Mouse (Mus musculus) large intestine, adult 2 months (tissue): ENCODE measurements around the gene Fam118b. TPM values are rescaled to one million over a fixed set of nuclear protein-coding genes. Genes with fewer than 3 reads are reported as not detected.

ENCODE experiments used
- DNase-seq: peaks from one replicate; pipeline ENCODE4 v3.0.0-alpha.2; 2012; ENCODE audit warnings: low read depth, low spot score
- WGBS: fragments of 180-500 bp; shearing (Covaris S2); methylation state at CpG from one replicate; pipeline ENCODE4 v1.1.7; 2018; 5-methylcytosine and 5-hydroxymethylcytosine counted together
- polyA plus RNA-seq: library from polyadenylated mRNA; depleted of rRNA; stranded (reverse); fragments of >200 nt; gene quantifications from 2 replicates; pipeline ENCODE4 v1.2.3, GENCODE M21; 2012

Fam118b gene
- polyA plus RNA-seq, 1 experiment: 43.0 TPM

DNA sequence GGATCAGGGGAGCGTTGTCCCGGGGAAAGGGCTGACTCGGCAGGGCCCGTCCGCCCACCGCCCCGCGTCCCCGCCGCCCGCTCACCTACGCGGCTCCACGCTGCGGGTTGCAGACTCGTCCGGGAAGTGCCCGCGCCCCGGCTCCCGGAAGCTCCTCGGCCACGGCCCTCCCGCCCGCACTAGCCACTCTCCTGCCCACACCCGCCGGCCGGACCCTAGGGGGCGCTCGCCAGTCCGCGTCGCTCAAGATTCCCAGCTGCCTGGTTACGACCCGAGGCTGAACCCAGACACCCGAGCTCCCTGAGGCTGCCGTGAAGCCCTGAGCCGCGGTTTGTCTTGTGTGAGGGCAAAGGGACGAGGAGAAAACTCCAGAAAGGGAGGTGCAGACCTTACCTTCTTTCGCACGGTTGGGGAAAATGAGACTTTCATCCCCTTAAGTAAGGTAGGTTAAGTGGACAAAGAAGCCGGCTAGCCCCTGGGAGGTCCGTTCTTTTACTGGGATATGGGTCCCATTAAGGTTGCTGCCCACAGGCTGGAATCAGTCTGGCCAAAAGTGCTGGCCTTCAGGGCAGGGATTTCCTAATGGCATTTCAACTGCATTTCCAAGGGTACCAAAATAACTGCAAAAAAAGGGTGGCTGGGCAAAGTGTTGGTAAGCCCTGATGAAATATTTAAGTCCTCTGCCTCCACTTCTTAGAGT is 67.7 kb downstream of the Fam118b start, which contains the start of the genes Srpr and Tirap:
TSS of gene Srpr (plus strand) at position 404 of the 700 bp plus-strand sequence.
TSS of gene Tirap (minus strand) at position 520 of the 700 bp plus-strand sequence.
- WGBS: 1% methylated on average over 44 of the region's 44 CpGs

DNA sequence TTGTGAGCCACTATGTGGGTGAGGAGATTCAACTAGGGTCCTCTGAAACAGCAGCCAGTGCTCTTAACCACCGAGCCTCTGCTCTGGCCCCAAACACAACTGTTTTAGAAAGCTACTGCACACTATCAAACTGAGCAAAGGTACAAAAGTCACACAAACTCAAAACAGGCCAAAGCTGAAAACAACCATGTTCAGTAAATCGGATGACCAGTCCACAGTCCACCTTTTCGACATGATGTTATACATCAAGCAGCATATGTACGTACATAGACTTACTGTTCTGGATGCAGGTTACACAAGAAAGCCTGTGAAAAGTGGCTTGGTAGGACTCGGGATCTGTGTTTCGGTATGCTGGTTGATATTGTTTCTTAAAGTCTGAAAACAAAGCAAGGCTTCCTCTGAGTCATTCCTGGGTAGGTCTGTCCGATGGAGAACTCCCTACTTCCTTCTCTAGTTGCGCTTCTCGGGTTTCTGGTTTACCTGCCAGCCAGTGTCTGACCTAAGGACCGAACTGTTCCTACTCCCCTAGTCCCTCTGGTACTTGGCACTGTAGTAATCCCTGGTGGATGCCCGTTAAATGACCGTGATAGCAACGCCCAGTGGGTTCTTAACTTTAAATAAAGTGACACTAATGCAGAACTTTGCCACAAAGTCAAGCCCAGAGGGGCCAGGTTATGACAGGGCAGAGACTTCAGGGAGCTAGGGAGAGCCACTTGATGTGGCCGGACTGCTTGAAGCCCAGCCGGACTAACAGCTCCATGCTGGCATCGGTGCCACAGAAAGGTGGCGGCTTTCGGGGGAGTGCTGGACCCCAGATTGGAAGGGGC is 68.4 kb downstream of the Fam118b start:
- 12% methylated on average over 18 of the region's 18 CpGs for WGBS
- DNase-seq: peak; percentile 39

More for the DNA sequence above, 67.7 kb downstream of the Fam118b start, which contains the start of the genes Srpr and Tirap:
- peak; percentile 70 for DNase-seq

DNA sequence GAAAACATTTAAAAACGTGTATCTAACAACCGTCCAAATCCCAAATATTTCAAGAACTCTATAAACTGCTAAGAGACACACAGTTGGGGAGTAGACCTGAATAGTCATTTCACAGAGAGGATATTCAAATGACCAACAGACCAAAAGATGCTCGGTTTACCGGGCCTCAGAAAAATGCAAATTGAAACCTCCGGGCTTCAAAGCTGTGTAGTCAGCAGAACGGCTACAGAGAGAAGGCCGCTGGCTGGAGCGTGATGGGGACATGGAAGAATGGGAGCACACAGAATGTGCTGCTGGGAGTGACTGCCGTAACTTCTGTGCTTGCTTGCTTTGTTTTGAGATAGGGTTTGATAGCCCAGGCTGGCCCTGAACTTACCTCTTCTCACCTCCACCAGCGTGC is 69.3 kb downstream of the Fam118b start:
- DNase-seq: no peak
- 87% methylated on average over 10 of the region's 10 CpGs for WGBS

DNA sequence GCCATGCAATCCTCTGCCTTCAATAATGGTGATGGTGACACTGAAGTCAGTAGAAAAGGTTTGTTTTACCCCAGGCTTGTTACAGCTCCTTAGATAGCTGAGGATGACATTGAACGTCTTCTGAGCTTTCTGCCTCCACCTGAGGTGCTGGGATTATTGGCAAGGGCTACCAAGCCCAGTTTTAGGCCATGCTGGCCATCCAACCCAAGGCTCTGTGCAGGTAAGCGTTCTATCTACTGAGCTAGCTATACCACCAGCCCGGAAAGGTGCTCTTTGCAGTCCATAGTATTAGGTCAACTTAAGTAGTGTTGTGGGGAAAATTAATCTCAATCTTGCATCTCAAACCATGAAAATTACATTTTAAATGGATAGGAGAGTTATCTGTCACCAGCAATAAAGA is 70.0 kb downstream of the Fam118b start:
- WGBS: 89% methylated on average over 3 of the region's 3 CpGs
- DNase-seq: no peak

DNA sequence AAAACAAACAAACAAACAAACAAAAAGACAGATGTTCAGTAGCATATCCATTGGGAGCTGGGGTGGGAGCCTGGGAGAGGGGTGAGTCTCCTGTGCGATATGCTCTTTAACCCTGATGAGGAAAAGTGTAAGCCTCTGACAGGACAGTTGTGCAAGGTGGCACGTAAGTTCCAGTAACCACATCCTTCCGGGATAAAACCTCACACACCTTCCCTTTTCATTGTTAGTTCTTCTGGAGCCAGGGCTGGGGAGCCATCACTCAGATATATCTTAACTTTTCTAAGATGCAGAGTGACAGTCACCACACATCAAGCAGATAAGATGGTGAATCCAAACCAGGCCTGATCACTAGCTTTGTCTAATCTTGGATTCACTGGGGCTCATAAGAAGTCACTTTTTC is 73.6 kb downstream of the Fam118b start:
- 92% methylated on average over 3 of the region's 3 CpGs for WGBS
- no peak for DNase-seq

DNA sequence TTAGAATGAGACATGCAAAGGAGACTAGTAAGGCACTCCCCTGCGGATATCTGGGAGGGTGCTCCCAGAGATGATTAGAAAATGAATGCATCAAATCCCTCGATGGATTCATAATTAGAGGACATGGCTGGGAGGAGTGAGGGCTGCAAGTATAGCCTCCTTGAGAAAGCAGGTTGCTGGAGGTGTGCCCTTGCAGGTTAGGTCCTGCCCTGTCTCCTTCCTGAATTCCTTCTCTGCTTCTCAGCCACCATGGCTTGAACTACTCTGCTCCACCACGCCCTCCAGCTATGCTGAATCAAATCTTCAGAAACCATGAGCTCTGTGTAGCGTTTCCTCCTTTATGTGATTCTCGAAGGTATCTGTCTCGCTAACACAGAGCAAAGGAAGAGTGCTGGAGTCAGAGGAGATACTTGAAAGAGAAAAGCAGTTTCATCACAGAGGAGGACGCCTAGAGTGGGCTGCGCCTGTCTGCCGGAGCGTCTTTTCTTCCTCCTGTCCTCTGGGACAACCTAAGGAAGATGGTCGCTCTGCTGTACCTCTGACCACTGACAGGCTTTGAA is 74.5 kb downstream of the Fam118b start:
- WGBS: 86% methylated on average over 11 of the region's 11 CpGs
- no peak for DNase-seq

DNA sequence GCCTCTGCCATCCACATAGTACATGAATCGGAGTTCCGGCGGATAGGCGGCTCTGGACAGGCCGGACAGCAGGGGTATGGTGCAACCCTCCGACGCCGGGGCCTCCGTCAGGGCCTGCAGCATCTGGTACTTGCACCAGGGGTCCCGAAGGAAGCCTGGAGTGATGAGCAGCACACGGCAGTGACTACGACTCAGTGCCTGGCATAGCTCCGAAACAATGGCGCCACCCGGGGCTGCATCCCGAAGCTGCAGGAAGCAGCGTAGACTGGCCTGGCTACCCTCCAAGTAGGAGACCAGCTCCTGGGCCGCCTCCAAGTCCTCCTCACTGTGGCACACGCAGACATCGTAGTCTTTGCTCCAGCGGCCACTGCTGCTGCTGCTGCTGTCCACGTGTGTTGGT is 78.9 kb downstream of the Fam118b start:
- WGBS: 80% methylated on average over 22 of the region's 22 CpGs

DNA sequence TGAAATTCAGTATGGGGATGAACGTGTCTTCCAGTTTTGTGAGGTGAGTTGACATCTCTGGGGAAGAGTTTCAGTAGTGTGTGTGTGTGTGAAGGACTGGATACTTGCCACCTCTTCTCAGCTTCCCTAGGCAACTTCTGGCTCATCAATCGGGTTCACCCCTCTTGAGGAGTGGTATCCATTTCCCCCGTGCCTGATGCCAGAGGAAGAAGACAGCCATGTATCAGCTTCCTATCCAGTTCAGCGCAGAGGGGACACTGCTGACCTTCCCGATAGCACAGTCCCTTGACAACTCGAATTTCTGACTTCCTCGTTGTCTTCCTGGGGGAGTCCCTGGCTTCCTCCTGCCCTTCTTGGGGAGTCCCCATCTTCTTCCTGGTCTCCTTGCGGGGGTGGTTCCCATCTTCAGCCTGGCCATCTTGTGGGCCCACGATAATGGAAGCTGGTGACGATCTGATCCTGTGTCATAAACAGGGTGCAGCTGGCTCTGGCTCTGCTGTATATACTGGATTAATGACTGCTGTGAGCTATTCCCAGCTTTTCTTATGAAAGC is 80.2 kb downstream of the Fam118b start:
- no peak for DNase-seq
- WGBS: 74% methylated on average over 10 of the region's 10 CpGs

More for the DNA sequence above, 78.9 kb downstream of the Fam118b start:
- DNase-seq: no peak

DNA sequence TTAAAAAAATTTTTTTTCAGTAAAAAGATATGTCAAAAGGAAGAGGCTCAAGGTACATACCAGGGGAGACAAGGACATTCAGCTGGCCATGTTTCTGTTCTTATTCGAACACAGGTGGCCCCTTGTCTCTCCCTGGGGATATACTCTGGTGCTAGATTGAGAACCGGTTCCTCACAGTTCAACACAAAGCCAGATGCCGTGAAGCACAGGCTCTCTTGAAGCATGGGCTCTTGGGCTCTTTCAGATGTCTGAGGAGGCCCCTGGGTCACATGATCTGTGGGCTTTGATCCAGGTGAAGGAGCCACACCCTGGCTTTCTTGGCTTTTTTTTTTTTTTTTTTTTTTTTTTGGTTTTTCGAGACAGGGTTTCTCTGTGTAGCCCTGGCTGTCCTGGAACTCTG is 81.2 kb downstream of the Fam118b start:
- no peak for DNase-seq
- 52% methylated on average over 4 of the region's 4 CpGs for WGBS

DNA sequence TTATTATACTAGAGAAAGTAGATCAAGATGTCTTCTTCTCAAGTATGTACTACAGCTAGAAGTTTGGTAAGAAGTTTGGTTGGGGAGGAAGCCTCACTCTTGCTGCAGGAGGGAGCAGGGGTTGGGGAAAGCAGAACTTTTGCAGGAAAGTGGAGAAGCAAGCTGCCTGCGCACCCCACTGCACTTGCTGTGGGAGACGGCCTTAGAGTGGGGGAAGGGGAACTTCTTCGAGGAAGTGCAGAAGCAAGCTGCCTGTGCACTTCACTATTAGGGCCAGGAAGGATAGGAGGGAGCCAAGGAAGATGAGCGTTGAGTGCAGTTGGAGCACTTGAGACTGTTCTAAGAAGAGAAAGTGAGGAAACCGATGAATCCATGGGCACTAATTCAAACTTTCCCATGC is 84.2 kb downstream of the Fam118b start:
- DNase-seq: no peak
- 77% methylated on average over 5 of the region's 5 CpGs for WGBS

DNA sequence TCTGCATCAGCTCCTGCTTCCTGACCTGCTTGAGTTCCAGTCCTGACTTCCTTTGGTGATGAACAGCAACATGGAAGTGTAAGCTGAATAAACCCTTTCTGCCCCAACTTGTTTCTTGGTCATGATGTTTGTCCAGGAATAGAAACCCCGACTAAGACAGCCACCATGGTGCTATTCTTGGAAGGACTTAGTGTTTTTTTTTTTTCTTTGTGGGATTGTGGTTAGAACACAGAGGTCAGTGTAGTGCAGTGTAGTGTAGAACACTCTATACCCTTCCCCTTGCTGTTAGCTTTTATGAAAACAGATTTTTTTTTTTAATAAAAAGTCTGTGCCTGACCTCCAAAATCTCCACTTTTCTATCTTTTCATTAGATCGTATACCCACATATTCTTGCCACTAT is 84.8 kb downstream of the Fam118b start:
- 79% methylated on average over 2 of the region's 2 CpGs for WGBS
- DNase-seq: no peak

DNA sequence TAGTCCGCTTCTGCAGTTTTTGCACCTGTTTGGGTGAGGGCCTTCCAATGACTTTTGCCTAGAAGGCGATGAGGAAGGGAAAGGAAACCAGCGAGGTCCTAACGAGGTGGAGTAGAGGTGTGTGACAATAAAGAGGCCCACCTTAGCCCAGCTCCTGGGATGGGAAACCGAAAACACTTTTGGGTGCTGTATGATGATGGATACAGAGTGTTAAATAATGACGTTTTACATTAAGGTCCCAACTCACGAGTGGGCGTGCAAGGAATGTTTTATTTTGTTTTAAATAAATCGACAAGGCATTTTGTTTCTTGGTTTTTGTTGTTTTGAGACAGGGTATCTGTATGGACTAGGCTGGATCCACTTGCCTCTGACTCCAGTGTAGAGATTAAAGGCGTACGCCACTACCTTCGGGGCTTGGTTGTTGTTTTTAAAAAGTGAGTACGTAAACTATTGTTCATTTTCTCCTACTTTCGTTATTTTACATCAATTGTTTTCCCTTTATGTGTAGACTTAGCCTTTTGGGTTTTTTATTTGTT is 91.4 kb downstream of the Fam118b start:
- DNase-seq: no peak
- WGBS: 45% methylated on average over 14 of the region's 14 CpGs

DNA sequence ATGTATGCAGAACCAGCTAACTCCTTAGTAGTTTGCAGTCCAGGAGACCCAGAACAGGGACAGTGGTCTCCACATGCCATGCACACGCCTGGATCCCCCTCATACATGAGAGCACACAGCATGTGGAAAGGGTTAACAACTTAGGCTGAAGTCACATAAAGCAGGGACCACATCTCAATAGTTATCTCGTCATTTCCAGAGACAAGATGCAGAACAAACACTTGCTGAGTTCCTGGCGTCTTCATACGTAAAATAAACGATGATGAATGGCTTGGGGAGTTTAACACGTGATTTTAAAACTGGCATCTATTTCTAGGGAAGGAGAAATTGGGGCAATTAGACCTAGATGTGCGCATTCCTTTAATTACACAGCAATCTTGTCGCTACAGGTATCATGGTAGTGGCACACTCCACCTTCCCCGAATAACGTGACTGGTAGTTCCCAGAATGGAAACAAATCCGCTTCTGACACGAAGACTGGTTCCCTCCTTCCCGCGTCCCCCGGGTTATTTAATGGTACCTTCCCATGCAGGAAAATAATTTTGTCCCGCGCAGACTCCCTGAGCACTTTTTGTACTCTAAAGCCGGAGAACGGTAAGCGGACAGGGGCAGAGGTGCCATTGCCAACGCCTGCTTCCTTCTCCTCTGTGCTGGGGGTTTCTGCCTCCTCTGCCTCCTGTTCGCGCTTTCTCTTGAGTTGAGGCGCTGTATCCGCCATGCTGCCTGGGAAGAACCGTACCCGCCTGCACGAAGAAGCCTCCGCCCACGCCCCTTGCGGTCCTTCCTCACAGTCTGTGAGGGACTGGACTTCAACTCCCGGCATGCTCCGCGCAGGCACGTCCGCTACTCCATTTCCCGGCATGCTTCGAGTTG is 92.1 kb downstream of the Fam118b start, which contains the start of gene Dcps:
TSS of gene Dcps (minus strand) at position 811 of the 873 bp plus-strand sequence.
- DNase-seq: peak; percentile 84
- under 1% methylated on average over 38 of the region's 38 CpGs for WGBS

DNA sequence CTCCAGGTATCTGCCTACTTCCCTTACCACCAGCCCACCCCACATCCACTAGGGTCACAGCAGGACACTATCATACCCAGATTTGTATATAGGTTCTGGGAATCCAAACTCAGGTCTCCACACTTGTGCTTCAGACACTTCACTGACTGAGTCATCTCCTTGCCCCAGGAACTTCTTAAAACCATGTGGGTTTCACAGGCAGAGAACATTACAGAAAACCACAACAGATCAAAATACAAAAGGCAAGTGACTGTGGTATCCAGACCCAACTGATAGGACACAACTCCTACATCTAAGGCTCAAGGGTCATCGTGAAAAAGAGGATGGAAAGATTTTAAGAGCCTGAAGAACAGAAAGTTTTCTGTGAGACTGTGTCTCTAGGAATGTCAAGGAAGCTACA is 94.3 kb downstream of the Fam118b start:
- WGBS: 84% methylated on average over 1 of the region's 1 CpGs
- no peak for DNase-seq

DNA sequence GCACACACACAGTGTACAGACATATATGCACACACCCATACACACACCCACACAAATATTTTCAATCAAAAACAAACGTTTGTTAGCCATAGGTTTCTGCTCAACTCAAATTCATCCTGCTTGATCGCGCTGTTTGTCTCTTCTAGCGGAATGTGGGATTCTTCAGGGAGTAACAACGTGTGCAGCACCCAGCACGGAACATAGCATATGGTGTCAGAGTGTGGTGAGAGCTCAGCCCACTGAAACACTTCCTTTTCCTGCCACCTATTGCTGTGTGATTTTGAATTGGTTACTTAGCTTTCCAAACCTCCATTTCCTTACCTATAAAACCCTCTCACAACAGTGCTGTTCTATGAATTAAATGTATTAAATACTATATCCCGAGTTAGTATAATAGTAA is 97.5 kb downstream of the Fam118b start:
- WGBS: 87% methylated on average over 7 of the region's 7 CpGs
- DNase-seq: no peak
